Mouse (Mus musculus): ENCODE data around the gene Lrrc8a.

Gene Lrrc8a

GRCm38 (mm10) chr2:30306087-30306486 lies 68.6 kb downstream of the Lrrc8a start:
- DNase-seq (ENCODE audit: low spot score in 2 of 2): no peak

- no peak for DNase-seq (ENCODE audit: low spot score in 2 of 2)
These were observed 71.8 kb downstream of the Lrrc8a start for GRCm38 (mm10) chr2:30309351-30309750.

GRCm38 (mm10) chr2:30311481-30311880 lies 74.0 kb downstream of the Lrrc8a start:
- DNase-seq (ENCODE audit: low spot score in 2 of 2): no peak
